Mouse (Mus musculus) stomach, postnatal 0 days (tissue): ENCODE data around the gene Gatad2b.

Experiments
- CTCF ChIP-seq: IDR thresholded peaks from 2 replicates; pipeline ENCODE4 v1.5.1; 2016; ENCODE audit warnings: antibody characterized with exemption, low read depth, mild to moderate bottlenecking, moderate library complexity
- EP300 ChIP-seq: optimal IDR thresholded peaks from 2 replicates; pipeline ENCODE3; 2016; ENCODE audit warnings: antibody characterized with exemption

DNA sequence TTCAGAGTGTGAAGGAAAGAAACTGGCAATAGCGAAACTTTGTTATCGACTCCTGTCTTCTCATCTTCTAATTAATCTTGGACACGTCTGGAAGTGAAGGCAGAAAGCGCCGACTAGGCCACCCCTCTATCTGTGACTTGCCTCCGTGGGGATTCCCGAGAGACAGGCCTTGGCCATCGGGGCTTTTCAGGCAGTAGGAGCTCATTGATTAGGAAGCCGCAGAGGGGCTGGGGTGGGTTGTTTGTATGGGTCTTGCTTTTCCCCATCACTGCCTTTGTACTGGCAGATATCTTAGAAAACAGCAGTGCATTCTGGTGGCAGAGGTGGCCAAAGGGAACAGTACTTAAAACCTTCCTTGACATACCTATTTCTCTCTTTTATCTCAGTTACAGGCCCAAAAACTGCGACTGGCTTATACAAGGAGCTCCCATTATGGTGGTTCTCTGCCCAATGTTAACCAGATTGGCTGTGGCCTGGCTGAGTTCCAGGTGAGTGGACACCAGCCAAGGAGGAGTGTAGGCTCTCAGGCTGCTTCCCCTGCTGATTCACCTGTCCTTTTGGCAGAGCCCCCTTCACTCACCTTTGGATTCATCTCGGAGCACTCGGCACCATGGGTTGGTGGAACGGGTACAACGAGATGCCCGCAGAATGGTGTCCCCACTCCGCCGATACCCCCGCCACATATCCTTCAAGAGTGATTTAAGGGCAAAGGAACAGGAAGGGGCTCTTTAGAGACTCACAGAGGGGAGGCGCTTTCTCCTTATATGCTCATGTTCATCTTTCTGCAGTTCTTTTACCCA is 36.0 kb upstream of the Gatad2b start:
- TF ChIP-seq CTCF (no peak), EP300 (no peak)
